Mouse (Mus musculus): Measurements from ENCODE around the gene Phactr3. TPM values are rescaled to one million over a fixed set of nuclear protein-coding genes. Genes with fewer than 3 reads are reported as not detected.

Gene Phactr3
- total RNA-seq (2023), result not detected

GRCm38 (mm10) chr2:178118801-178119560 lies at the start of gene Phactr3:
TSS of gene Phactr3 (plus strand) at chr2:178118975.

GRCm38 (mm10) chr2:178078166-178078717 lies 40.5 kb upstream of the Phactr3 start, which contains the start of gene Zfp931:
TSS of gene Zfp931 (minus strand) at chr2:178078476.

Other genes starting within 250 kb of the Phactr3 start
- gene Gm14327, start 221.9 kb upstream of the Phactr3 start, total RNA-seq (2023), result 0.40 TPM
- not detected for gene Zfp972, start 193.4 kb upstream of the Phactr3 start, total RNA-seq (2023)
- 8.2 TPM for gene Gm14326, start 161.7 kb upstream of the Phactr3 start, total RNA-seq (2023)
- 10.0 TPM for gene Zfp971, start 95.7 kb upstream of the Phactr3 start, total RNA-seq (2023)
- gene Zfp931, start 40.5 kb upstream of the Phactr3 start, total RNA-seq (2023), result 7.8 TPM

All from CD8-positive naive resting alpha-beta T cell, adult 57 days (primary cell).